ENCODE assay signal across 22 mouse cellular contexts in the genomic region with DNA sequence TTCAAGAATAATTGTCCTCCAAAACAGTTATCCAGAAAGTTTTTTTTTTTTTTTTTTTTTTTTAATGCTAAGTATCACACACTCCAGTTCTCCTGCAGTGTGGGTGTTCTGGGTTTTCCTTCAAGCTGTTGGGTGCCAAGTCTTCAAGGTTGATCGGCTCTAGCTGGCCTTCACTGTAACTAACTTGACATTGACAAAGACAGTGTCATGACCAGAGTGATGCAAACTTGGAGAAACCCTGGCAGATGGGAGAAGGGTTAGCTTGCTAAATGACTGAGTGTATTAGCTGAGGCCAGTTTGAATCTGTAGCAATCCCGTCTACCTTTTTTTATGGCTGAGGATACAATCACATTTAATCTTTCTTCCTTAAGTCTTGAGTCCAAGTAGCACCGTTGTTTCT.
"Had no signal": no experiment of that assay in that cellular context is flagged by ENCODE, and none has a peak within 500 bp of the region (broad histone marks: within the 10 kb centered on the region; RNA-seq: fewer than 3 reads in every experiment).

No protein-coding gene starts in this region.

- H3K4me1 ChIP-seq: limb, embryonic 10.5 days; limb, embryonic 13.5 days; liver, embryonic 12.5 days; liver, embryonic 15.5 days; lung, embryonic 15.5 days; megakaryocyte, embryonic 14.5 days; midbrain, embryonic 10.5 days; midbrain, embryonic 15.5 days; neural tube, embryonic 12.5 days; neural tube, embryonic 15.5 days had no signal

- H3K9ac ChIP-seq: limb, embryonic 13.5 days; liver, embryonic 12.5 days; liver, embryonic 15.5 days; lung, embryonic 15.5 days; midbrain, embryonic 15.5 days; neural tube, embryonic 12.5 days; neural tube, embryonic 15.5 days had no signal

- H3K4me3 ChIP-seq: layer of hippocampus, adult 2 months; limb, embryonic 10.5 days; limb, embryonic 13.5 days; liver, embryonic 12.5 days; liver, embryonic 15.5 days; lung, embryonic 15.5 days; megakaryocyte, embryonic 14.5 days; midbrain, embryonic 10.5 days; midbrain, embryonic 15.5 days; neural tube, embryonic 12.5 days; neural tube, embryonic 15.5 days had no signal

- H3K27me3 ChIP-seq: limb, embryonic 13.5 days; liver, embryonic 12.5 days; liver, embryonic 15.5 days; lung, embryonic 15.5 days; midbrain, embryonic 15.5 days; neural tube, embryonic 12.5 days; neural tube, embryonic 15.5 days had no signal

- H3K9me3 ChIP-seq: limb, embryonic 10.5 days; limb, embryonic 13.5 days; liver, embryonic 12.5 days; liver, embryonic 15.5 days; lung, embryonic 15.5 days; megakaryocyte, embryonic 14.5 days; midbrain, embryonic 10.5 days; midbrain, embryonic 15.5 days; neural tube, embryonic 12.5 days; neural tube, embryonic 15.5 days had no signal

- ATAC-seq: liver, embryonic 12.5 days; midbrain, embryonic 15.5 days had no signal

- H3K36me3 ChIP-seq: limb, embryonic 10.5 days; limb, embryonic 13.5 days; liver, embryonic 12.5 days; liver, embryonic 15.5 days; lung, embryonic 15.5 days had no signal

- H3K27ac ChIP-seq: layer of hippocampus, adult 2 months; limb, embryonic 10.5 days; limb, embryonic 13.5 days; liver, embryonic 12.5 days; liver, embryonic 15.5 days; lung, embryonic 15.5 days; midbrain, embryonic 10.5 days; midbrain, embryonic 15.5 days; neural tube, embryonic 12.5 days; neural tube, embryonic 15.5 days; stomach, postnatal 0 days had no signal

- H3K4me2 ChIP-seq: limb, embryonic 13.5 days; liver, embryonic 12.5 days; liver, embryonic 15.5 days; lung, embryonic 15.5 days; midbrain, embryonic 15.5 days; neural tube, embryonic 12.5 days; neural tube, embryonic 15.5 days had no signal

- DNase-seq: kidney, adult 9 months; kidney, postnatal 14 days; layer of hippocampus, adult 9-11 months; liver; lung, adult 18-20 months; lung, postnatal 10 days; lung, postnatal 36 days; thymus, adult 2 months; thymus, postnatal 14 days; thymus, postnatal 4 days had no signal
